Mouse (Mus musculus) embryonic facial prominence, embryonic 10.5 days (tissue): ENCODE results near the gene Cpa1. TPM values are rescaled to one million over a fixed set of nuclear protein-coding genes. Genes with fewer than 3 reads are reported as not detected.

Experiments
- DNase-seq: peaks from one replicate; pipeline ENCODE4 v3.0.0-alpha.2; 2017; ENCODE audit warnings: low spot score
- H3K27ac ChIP-seq: fragments of 300-500 bp; sonication (generic); replicated peaks from 2 replicates; pipeline ENCODE4 v1.5.1; 2016; ENCODE audit warnings: mild to moderate bottlenecking
- H3K27me3 ChIP-seq: fragments of 300-500 bp; sonication (generic); replicated peaks from 2 replicates; pipeline ENCODE4 v1.6.1; 2016; ENCODE audit warnings: low read depth, mild to moderate bottlenecking; ENCODE audit not compliant: poor library complexity, severe bottlenecking
- H3K36me3 ChIP-seq: fragments of 300-500 bp; sonication (generic); replicated peaks from 2 replicates; pipeline ENCODE4 v1.6.1; 2016; ENCODE audit warnings: mild to moderate bottlenecking, moderate library complexity
- H3K4me1 ChIP-seq: fragments of 300-500 bp; sonication (generic); 2 replicates; pipeline ENCODE4 v1.6.1; 2016
- H3K4me3 ChIP-seq: fragments of 300-500 bp; sonication (generic); 2 replicates; pipeline ENCODE4 v1.5.1; 2016; ENCODE audit warnings: mild to moderate bottlenecking, moderate library complexity
- H3K9me3 ChIP-seq: fragments of 300-500 bp; sonication (generic); 2 replicates; pipeline ENCODE4 v1.6.1; 2016; ENCODE audit warnings: mild to moderate bottlenecking
- WGBS: fragments of 180-500 bp; shearing (Covaris S2); methylation state at CpG from one replicate; pipeline ENCODE4 v1.1.7; 2016; 5-methylcytosine and 5-hydroxymethylcytosine counted together
- polyA plus RNA-seq: library from polyadenylated mRNA; unstranded; fragments of >200 nt; fragmentation: Nextera tagmentation; extraction: Ambion mirVana; gene quantifications from 2 replicates; pipeline ENCODE4 v1.2.1, GENCODE M21; 2016

Gene Cpa1
- polyA plus RNA-seq, 1 experiment from 2014 or later = 0.34 TPM

DNA sequence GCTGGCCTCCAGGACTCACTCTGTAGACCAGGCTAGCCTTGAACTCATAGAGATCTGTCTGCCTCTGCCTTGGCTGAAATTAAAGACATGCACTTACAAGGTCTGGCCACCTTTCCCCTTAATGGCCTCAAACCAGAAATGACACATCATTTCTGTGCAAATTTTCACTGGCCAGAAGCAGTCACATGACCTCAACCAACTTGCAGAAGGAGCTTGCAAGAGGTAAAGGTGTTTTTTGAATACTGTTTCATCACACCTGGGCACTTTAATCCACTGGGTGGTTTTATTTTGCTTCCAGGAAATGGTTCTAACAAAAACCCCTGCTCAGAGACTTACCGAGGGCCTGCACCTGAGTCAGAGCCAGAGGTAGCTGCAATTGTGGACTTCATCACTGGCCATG is 9.0 kb upstream of the Cpa1 start:
- no peaks in the 10 kb centered on the region for H3K36me3 ChIP-seq
- H3K9me3 ChIP-seq = no peaks in the 10 kb centered on the region
- peak overlapping the region; percentile 73 for H3K27ac ChIP-seq
- H3K4me3 ChIP-seq = no peak overlapping the region
- WGBS = 94% methylated on average over 1 of the region's 1 CpGs
- no peaks in the 10 kb centered on the region for H3K27me3 ChIP-seq
- peaks cover 37% of the 10 kb centered on the region for H3K4me1 ChIP-seq
- DNase-seq = no peak

DNA sequence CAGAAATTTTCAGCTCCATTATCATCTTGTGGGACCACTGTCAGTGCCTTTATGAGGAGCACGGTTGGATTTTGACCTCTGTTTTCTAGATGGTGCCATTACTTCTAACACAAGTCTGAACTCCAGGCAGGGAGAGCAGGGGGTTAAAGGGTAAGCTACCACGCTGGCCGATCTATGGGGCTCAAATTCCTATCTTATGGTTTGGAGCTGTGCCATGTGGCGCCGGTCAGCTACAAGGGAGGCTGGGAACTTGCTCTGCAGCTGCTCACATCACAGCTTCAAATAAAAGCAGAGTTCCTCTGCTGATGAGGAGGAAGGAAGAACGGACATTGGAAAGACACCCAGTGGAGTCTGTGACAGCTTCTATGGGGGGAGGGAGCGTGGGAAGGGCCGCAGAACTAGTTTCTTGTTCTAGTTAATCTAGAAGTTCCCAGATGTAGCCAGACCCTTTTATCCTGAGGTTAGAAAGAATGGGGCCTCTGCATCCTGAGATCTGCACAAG is 3.6 kb upstream of the Cpa1 start:
- H3K4me3 ChIP-seq = no peak overlapping the region
- H3K9me3 ChIP-seq = peaks cover 9% of the 10 kb centered on the region; the same call in 1 of the 2 replicates
- H3K27me3 ChIP-seq = no peaks in the 10 kb centered on the region
- peak; percentile 34 for DNase-seq
- H3K4me1 ChIP-seq = peaks cover 51% of the 10 kb centered on the region
- no peaks in the 10 kb centered on the region for H3K36me3 ChIP-seq
- 26% methylated on average over 8 of the region's 8 CpGs for WGBS
- H3K27ac ChIP-seq = peak overlapping the region; percentile 91

DNA sequence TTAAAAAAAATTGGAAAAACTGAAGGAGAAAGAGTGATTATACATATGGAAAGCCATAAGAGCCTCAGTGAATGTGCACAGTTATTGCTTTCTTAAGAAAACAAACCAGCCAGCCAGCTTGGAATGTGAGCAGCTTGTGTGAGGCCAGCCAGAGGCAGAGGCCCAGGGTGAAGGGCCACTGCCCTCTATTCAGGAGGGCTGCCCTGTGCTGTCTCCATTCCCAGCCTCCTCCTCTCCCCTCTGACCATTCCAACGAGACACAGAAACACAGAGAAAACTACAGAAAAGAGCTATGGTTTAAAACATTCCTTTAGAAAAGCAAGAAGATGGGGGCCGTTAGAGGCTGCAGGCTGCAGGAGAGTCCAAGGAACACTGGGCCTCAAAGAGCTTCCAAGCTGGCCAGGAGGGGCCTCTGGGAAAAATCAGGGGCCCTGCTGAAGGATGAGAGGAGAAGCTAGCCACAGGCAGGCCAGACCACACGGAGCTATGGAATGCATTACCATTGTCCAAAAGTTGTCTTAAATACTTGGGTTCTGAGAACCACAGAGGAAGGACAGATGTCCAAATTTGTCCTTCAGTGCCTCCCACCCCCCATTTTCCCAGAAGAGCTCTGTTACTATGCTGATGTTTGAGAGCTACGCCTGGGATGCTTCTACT is 2.7 kb upstream of the Cpa1 start:
- Histone ChIP-seq H3K36me3 (no peaks in the 10 kb centered on the region), H3K27ac (peak overlapping the region; percentile 91), H3K9me3 (peaks cover 10% of the 10 kb centered on the region; the same call in 1 of the 2 replicates), H3K4me1 (peaks cover 51% of the 10 kb centered on the region), H3K27me3 (no peaks in the 10 kb centered on the region), H3K4me3 (no peak overlapping the region)
- 20% methylated on average over 4 of the region's 4 CpGs for WGBS
- DNase-seq = peak; percentile 65

DNA sequence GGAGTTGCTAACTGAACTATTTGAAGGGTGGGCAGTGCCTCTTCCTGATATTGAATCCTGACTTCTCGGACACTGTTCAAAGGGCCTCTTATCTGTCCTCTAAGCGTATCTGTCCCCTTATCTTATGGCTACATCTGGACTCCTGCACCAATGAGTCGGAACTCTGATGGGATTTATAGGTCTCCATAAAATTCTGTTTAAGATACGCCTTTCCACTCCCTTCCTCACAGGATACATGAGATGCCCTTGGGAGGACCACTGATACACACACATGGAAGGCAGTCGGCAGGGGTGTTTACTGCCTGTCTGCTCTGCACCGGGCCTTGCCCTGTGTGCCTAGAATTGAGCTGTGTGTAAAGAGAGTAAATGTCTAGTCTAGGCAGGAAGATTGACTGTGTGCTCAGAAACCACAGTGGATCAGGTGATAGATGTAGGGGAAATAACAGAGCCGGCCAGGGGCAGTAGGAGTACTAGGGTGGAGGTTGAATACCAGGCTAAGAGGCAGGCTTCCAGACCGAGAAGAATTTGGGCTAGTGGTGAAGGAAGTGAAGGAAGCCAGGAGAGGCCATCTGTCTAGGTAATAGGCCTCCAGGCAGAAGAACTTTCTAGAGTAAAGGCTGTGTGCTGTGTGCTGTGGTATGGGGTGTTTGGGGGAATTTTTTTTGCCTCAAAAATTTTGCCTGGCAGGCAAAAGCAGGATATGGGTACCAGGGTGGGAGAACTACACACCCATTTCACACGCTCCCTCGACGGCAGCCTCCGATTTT is 4.9 kb downstream of the Cpa1 start:
- Histone ChIP-seq H3K36me3 (no peaks in the 10 kb centered on the region), H3K9me3 (peaks cover 10% of the 10 kb centered on the region; the same call in 1 of the 2 replicates), H3K4me1 (peaks cover 28% of the 10 kb centered on the region), H3K4me3 (no peak overlapping the region), H3K27me3 (no peaks in the 10 kb centered on the region), H3K27ac (peak overlapping the region; percentile 71)
- no peak for DNase-seq
- WGBS = 75% methylated on average over 12 of the region's 12 CpGs

DNA sequence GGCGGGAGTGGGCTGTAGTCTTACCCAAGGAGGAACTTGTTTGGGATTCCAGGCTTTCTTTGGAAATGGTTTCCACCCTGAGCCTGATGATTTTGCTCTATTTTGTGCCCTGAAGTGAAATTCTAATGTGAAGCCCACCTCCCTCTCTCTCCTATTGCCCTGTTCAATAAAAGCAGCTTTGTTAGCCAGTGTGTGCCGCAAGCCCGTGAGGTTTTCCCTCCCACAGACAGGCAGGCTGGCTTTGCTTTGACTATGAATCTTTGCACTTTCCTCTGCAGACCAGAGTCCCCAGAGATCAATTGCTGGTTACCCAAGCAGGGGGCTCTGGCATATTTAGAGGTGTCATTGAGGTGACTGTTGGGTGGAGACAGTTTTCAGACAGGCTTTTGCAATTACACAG is 5.4 kb downstream of the Cpa1 start:
- Histone ChIP-seq H3K36me3 (no peaks in the 10 kb centered on the region), H3K27ac (peak overlapping the region; percentile 71), H3K27me3 (no peaks in the 10 kb centered on the region), H3K4me1 (peaks cover 30% of the 10 kb centered on the region), H3K9me3 (peaks cover 6% of the 10 kb centered on the region; the same call in 1 of the 2 replicates), H3K4me3 (no peak overlapping the region)
- WGBS = 40% methylated on average over 3 of the region's 3 CpGs
- no peak for DNase-seq

DNA sequence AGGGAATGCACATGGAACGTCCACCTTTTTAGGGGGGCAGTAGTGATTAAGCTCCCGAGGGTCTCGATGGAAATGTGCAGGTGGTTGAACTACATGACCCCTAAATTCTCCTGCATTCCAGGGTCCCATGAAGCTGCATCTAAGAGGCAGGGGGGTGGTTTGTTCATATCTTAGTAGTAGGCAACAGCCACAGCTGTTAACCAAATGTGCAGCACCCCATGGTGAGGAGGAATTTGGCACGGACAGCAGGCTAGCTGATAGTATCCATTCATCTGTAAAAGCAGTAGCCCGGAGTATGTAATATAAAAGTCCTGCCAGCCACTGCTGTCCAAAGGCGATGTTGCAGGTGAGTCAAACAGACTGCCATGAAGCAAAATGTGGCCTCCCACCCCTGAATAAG is 6.4 kb downstream of the Cpa1 start:
- 67% methylated on average over 6 of the region's 6 CpGs for whole genome bisulfite sequencing
- H3K4me1 ChIP-seq = peaks cover 36% of the 10 kb centered on the region
- H3K4me3 ChIP-seq = no peak overlapping the region
- no peaks in the 10 kb centered on the region for H3K36me3 ChIP-seq
- 0 out of 2 replicates have a peak, but pooled peaks cover 1% of the 10 kb centered on the region for H3K9me3 ChIP-seq
- 0 out of 2 replicates have a peak overlapping the region, but pooled peaks have one; percentile 71 for H3K27ac ChIP-seq
- H3K27me3 ChIP-seq = no peaks in the 10 kb centered on the region
- no peak for DNase-seq

DNA sequence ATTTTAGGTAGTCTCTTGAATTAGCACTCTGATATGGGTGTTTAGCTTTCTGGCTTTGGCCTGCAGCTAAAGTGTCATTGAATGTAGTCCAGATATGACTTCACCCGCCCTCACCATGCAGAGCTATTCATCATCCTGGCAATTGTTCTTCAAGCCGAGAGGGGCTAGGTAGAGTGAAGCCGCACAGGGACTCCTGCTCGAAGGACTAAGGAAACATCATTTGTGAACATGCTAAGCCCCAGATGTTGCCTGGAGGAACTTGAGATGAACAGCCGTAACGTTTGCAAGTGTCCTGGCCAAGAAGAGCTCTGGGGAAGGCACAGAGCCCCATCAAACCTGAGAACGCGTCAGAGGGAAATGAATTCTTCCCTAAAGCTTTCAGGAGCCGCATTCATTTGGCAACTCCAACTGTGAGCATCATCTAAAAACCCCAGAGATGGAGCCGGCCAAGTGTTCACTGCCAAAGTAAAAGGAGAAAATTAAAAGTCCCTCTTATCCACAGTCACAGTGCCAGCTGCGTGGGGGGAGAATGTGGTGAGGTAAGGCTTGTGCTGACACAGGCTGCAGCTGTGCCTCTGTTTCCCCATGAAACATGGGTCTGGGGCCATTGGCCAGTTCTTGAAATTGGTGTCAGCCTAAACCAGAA is 10.8 kb downstream of the Cpa1 start:
- no peaks in the 10 kb centered on the region for H3K9me3 ChIP-seq
- H3K27me3 ChIP-seq = no peaks in the 10 kb centered on the region
- 88% methylated on average over 11 of the region's 11 CpGs for WGBS
- H3K27ac ChIP-seq = peak overlapping the region; percentile 85
- H3K4me3 ChIP-seq = no peak overlapping the region
- H3K4me1 ChIP-seq = peaks cover 50% of the 10 kb centered on the region
- no peak for DNase-seq
- H3K36me3 ChIP-seq = no peaks in the 10 kb centered on the region

DNA sequence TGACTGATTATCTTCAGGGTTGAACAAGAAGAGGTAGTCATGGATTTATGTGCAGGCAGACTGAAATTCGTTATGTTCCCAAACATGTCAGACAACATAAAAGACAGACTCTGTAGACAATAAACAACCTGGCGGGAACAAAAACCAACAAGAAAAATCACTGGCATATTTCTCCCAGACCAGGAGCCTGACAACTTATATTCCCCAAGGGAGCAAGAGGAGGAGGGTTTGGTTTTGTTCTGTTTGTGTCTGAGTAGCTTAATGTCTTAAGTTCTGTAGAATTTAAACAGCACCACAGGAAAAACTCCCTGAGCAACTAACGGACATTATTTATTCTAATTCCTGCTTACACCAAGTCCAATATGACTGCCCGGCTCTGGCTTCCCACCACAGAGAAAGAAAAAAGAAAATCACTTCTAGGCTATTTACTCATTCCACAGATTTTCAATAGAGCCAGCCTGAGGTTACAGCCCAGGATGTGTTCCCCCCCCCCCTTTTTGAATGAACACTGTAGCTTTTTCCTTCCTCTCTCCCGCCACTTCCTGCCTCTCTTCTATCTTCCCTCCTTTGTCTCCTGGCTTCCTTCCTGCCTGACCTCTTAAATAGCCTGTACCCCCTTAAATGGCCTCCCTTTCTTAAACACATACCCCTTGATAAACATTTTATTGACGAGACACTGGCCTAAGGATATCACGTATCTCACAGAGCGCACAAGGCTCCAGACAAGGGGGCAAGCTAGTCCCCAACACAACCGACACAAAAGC is 13.6 kb downstream of the Cpa1 start:
- peaks cover 9% of the 10 kb centered on the region; the same call in 1 of the 2 replicates for H3K36me3 ChIP-seq
- peak overlapping the region; percentile 85 for H3K27ac ChIP-seq
- 41% methylated on average over 9 of the region's 9 CpGs for WGBS
- DNase-seq = no peak
- no peak overlapping the region for H3K4me3 ChIP-seq
- H3K4me1 ChIP-seq = peaks cover 63% of the 10 kb centered on the region
- 0 out of 2 replicates have a peak, but pooled peaks cover 5% of the 10 kb centered on the region for H3K27me3 ChIP-seq
- H3K9me3 ChIP-seq = no peaks in the 10 kb centered on the region

DNA sequence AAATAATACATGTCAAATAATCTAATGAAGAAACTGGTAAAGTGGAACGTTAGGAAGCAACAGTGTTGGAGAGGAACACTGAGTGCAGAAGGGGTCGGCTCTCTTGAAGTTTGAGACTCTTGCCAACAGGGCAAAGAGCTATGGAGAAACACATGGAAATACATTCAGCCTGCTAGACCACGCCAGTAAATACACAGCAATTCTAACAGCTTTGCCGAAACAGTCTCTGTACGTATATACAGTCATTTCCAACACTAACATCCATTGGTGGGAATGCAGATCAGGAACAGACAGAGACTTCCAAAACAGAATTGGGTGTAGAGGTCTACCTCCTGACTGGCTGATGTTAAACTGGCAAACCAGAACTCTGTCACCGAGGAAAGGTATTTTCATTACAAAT is 14.5 kb downstream of the Cpa1 start:
- H3K4me1 ChIP-seq = peaks cover 67% of the 10 kb centered on the region
- peaks cover 14% of the 10 kb centered on the region for H3K36me3 ChIP-seq
- H3K4me3 ChIP-seq = no peak overlapping the region
- H3K9me3 ChIP-seq = no peaks in the 10 kb centered on the region
- no peak for DNase-seq
- 0 out of 2 replicates have a peak, but pooled peaks cover 5% of the 10 kb centered on the region for H3K27me3 ChIP-seq
- 83% methylated on average over 6 of the region's 6 CpGs for WGBS
- H3K27ac ChIP-seq = peak overlapping the region; percentile 85

DNA sequence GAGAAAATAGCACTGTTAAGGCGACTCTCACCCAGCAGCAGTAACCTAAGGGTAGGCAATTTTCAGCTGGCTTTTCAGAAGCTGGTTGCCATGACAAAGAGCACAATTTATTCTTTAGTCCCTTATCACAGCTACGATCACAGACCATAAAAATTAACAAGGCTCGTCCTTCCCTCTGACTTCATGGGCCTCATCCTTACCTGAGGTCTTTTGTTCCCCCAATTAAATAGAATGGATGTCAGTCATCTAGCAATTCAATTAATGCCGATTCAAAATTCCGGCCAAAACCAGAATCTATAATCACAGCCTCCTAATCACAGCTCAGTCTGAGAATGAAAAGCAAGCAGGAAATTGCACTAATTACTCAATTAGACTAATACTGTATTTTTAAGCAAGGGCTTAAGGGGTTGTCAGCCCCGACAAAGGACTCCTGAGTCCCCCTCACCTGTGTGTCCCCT is 15.4 kb downstream of the Cpa1 start:
- H3K27ac ChIP-seq = peak overlapping the region; percentile 85
- H3K36me3 ChIP-seq = peaks cover 20% of the 10 kb centered on the region
- peaks cover 71% of the 10 kb centered on the region for H3K4me1 ChIP-seq
- 0 out of 2 replicates have a peak, but pooled peaks cover 5% of the 10 kb centered on the region for H3K27me3 ChIP-seq
- H3K4me3 ChIP-seq = no peak overlapping the region
- DNase-seq = no peak
- H3K9me3 ChIP-seq = no peaks in the 10 kb centered on the region
- WGBS = 33% methylated on average over 6 of the region's 6 CpGs

DNA sequence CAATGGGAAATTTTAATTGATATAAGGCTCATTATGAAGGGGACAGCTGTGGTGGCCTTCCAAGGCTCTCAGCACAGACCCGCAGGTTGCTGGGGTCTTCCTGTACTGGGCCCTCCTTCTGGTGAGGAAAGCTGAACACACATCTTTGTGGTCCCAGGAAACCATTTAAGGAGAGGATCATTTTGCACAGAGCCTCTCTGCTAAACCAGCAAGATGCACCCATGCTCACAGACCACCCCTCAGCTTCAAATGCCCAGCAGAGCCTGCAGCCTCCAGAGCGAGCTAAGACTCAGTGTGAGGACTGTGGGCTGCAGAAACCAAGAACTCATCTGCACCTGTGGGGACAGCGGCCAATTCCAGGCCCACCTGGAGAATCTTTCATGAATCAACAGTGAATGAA is 15.9 kb downstream of the Cpa1 start:
- H3K4me1 ChIP-seq = peaks cover 66% of the 10 kb centered on the region
- DNase-seq = no peak

DNA sequence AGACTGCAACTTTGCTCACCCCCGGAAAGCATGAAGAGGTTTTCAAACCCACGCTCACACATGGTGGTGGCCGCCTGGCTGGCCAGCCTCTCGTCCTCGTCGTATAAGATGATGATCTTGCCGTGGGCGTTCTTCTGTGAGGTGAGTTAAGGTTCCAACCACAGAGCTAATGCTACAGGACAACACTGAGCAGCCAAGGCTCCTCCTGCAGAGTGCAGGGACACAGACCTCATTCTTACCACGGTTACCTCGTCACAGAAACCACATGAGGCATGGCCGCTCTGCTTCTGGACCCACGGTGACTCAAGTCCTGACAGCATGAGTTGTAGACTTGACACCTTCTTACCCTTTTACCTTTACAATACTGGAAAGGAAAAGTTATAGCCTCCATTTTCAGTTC is 18.3 kb downstream of the Cpa1 start:
- DNase-seq = no peak
- peaks cover 26% of the 10 kb centered on the region for H3K36me3 ChIP-seq
- H3K27ac ChIP-seq = peak overlapping the region; percentile 85
- WGBS = 95% methylated on average over 12 of the region's 12 CpGs
- no peak overlapping the region for H3K4me3 ChIP-seq
- 0 out of 2 replicates have a peak, but pooled peaks cover 5% of the 10 kb centered on the region for H3K27me3 ChIP-seq
- H3K9me3 ChIP-seq = no peaks in the 10 kb centered on the region
- peaks cover 81% of the 10 kb centered on the region for H3K4me1 ChIP-seq

More for the DNA sequence above, 15.9 kb downstream of the Cpa1 start:
- H3K9me3 ChIP-seq = no peaks in the 10 kb centered on the region
- no peak overlapping the region for H3K4me3 ChIP-seq
- 78% methylated on average over 3 of the region's 3 CpGs for WGBS
- H3K36me3 ChIP-seq = peaks cover 20% of the 10 kb centered on the region
- peak overlapping the region; percentile 85 for H3K27ac ChIP-seq
- H3K27me3 ChIP-seq = 0 out of 2 replicates have a peak, but pooled peaks cover 5% of the 10 kb centered on the region
